Mouse (Mus musculus) heart, embryonic 10.5 days (tissue): ENCODE results near the gene Rtkn. TPM values are rescaled to one million over a fixed set of nuclear protein-coding genes. Genes with fewer than 3 reads are reported as not detected.

Experiments used
- DNase-seq: peaks from one replicate; pipeline ENCODE4 v3.0.0-alpha.2; 2017; ENCODE audit warnings: low spot score
- H3K27ac ChIP-seq: fragments of 300-500 bp; sonication (generic); 2 replicates; pipeline ENCODE4 v1.5.1; 2016; ENCODE audit warnings: mild to moderate bottlenecking
- H3K27me3 ChIP-seq: fragments of 300-500 bp; sonication (generic); 2 replicates; pipeline ENCODE4 v1.6.1; 2016; ENCODE audit warnings: mild to moderate bottlenecking; ENCODE audit not compliant: poor library complexity, insufficient read depth, severe bottlenecking
- H3K36me3 ChIP-seq: fragments of 300-500 bp; sonication (generic); 2 replicates; pipeline ENCODE4 v1.6.1; 2016; ENCODE audit warnings: mild to moderate bottlenecking, moderate library complexity
- H3K4me1 ChIP-seq: fragments of 300-500 bp; sonication (generic); 2 replicates; pipeline ENCODE4 v1.6.1; 2016; ENCODE audit warnings: mild to moderate bottlenecking
- H3K4me3 ChIP-seq: fragments of 300-500 bp; sonication (generic); 2 replicates; pipeline ENCODE4 v1.5.1; 2016; ENCODE audit warnings: mild to moderate bottlenecking, moderate library complexity
- H3K9me3 ChIP-seq: fragments of 300-500 bp; sonication (generic); 2 replicates; pipeline ENCODE4 v1.6.1; 2016; ENCODE audit warnings: mild to moderate bottlenecking, moderate library complexity
- WGBS: fragments of 180-500 bp; shearing (Covaris S2); methylation state at CpG from one replicate; pipeline ENCODE4 v1.1.7; 2016; 5-methylcytosine and 5-hydroxymethylcytosine counted together
- polyA plus RNA-seq: library from polyadenylated mRNA; unstranded; fragments of >200 nt; fragmentation: Nextera tagmentation; extraction: Ambion mirVana; gene quantifications from 2 replicates; pipeline ENCODE4 v1.2.1, GENCODE M21; 2016

The Rtkn gene
- polyA plus RNA-seq, 1 experiment from 2014 or later = 24.4 TPM

DNA sequence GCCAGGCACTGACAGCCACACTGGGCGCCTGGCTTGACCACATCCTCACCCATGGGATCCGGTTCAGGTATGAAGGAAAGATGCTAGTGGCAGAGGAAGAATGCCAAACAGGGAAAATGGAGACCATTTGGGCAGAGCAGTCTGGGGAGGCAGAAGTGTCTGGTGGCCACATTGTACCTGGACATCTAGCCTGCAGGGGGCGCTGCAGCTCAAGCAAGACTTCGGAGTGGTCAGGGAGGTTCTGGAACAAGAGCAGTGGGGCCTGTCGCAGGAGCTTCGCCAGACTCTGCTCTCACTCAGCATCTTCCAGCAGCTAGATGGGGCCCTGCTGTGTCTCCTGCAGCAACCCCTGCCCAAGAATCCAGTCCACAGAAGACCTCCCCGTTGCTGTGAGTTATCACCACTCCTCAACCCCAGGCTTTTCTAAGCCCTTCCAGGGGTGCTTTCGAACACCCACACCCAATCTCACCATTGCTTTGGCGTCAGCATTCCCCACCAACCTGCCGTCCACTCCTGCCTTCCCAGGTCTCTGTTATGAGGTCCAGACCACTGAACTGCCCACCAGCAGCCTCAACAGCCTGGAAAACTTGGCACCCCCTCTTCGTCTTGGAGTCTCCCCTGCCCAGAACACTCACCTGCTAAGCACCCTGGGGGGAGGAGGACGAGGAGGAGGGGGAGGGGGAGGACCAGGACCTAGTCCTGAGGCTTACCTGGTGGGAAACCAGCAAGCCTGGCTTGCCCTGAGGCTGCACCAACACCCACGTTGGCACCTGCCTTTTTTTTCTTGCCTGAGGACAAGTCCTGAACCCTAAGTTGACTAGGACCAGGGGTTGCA is 27.5 kb upstream of the Rtkn start:
- peak overlapping the region; percentile 97 for H3K4me3 ChIP-seq
- DNase-seq = peak; percentile 93
- no peaks in the 10 kb centered on the region for H3K9me3 ChIP-seq
- H3K36me3 ChIP-seq = peaks cover 20% of the 10 kb centered on the region
- 32% methylated on average over 13 of the region's 13 CpGs for WGBS
- H3K27ac ChIP-seq = peak overlapping the region; percentile 98
- H3K27me3 ChIP-seq = peaks cover 9% of the 10 kb centered on the region; the same call in 1 of the 2 replicates
- H3K4me1 ChIP-seq = peaks cover 29% of the 10 kb centered on the region

- peak within 1 kb of the TSS; percentile 97 for H3K4me3 ChIP-seq
- peaks cover 21% of the 10 kb centered on the region for H3K4me1 ChIP-seq
- no peaks in the 10 kb centered on the region for H3K27me3 ChIP-seq
- H3K36me3 ChIP-seq = peaks cover 20% of the 10 kb centered on the region
- WGBS = under 1% methylated on average over 76 of the region's 76 CpGs
- H3K27ac ChIP-seq = peak within 1 kb of the TSS; percentile 98
- DNase-seq = peak; percentile 93
- H3K9me3 ChIP-seq = no peaks in the 10 kb centered on the region
Observed at GRCm38 (mm10) chr6:83108762-83109668, 26.2 kb upstream of the Rtkn start, which contains the start of gene Mrpl53. Mrpl53 (plus strand) TSS chr6:83109040.

DNA sequence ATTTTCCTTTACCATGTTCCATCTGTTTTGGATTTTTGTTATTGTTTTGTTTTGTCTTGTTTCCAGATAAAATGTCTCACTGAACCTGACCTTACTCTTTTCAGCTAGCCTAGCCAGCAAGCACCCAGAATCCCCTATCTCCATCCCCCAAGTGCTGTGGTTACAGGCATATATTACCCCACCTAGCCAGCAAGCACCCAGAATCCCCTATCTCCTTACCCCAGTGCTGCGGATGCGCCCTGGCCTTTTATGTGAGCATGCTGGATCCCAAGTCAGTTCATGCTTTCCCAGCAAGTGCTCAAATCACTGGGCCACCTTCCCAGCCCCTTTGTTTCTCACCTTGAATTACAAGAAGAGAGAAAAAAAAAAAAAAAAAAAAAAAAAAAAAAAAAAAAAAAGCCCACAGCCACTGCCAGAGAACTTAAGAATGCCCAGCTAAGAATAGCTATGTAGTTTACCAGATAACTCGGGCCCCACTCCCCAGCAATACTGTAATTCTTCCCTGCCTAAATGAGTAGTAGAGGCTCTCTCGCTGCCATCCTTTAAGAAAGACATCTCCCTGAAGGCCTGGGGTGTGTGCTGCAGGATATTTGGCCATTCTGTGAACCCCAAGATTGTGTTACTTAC is 23.6 kb upstream of the Rtkn start:
- H3K27ac ChIP-seq = no peak overlapping the region
- H3K27me3 ChIP-seq = no peaks in the 10 kb centered on the region
- no peaks in the 10 kb centered on the region for H3K9me3 ChIP-seq
- WGBS = 80% methylated on average over 4 of the region's 4 CpGs
- H3K4me1 ChIP-seq = peaks cover 35% of the 10 kb centered on the region
- no peak overlapping the region for H3K4me3 ChIP-seq
- DNase-seq = no peak
- peaks cover 17% of the 10 kb centered on the region for H3K36me3 ChIP-seq

DNA sequence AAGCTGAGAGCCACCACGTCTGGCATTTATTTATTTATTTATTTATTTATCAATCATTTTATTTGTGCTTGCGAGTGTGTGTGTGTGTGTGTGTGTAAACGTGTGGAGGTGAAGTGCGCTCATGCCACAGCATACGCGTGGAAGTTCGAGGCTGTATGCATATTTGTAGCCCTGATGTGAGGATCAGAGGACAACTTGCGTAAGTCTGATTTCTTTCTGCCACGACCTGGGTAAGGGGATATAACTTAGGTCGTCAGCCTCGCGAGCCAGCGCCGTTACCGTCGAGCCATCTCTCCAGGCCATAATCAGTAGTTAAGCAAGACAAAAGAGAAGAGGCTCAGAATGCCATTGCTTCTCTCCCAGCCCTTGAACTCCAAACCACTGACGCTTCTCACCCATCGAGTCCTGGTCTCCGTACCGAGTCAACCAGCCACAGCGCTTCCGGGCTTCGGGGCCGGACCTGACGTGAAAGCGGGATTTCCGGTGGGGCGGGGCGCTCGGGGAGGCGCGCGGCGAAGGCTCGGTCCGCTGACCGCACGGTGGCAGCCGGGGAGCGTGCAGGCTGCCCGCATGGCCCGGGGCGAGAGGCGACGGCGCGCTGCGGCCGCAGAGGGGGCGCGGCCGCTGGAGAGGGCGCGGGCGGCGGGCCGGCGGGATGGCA is 20.1 kb upstream of the Rtkn start, which contains the start of gene Mogs:
Gene Mogs, plus strand, starts transcription at position 486 of the 661 bp plus-strand sequence.
- peaks cover 38% of the 10 kb centered on the region for H3K36me3 ChIP-seq
- peaks cover 38% of the 10 kb centered on the region for H3K4me1 ChIP-seq
- no peaks in the 10 kb centered on the region for H3K9me3 ChIP-seq

GRCm38 (mm10) chr6:83115682-83116372 is 19.4 kb upstream of the Rtkn start:
- peaks cover 44% of the 10 kb centered on the region for H3K4me1 ChIP-seq

More for the DNA sequence above, 20.1 kb upstream of the Rtkn start, which contains the start of gene Mogs:
- Histone ChIP-seq H3K27ac (peak within 1 kb of the TSS; percentile 89), H3K27me3 (no peaks in the 10 kb centered on the region), H3K4me3 (peak within 1 kb of the TSS; percentile 92)
- DNase-seq = peak; percentile 97
- WGBS = 1% methylated on average over 57 of the region's 58 CpGs

GRCm38 (mm10) chr6:83116373-83117164 is 18.7 kb upstream of the Rtkn start:
- WGBS = 76% methylated on average over 11 of the region's 11 CpGs
- H3K9me3 ChIP-seq = no peaks in the 10 kb centered on the region

More at GRCm38 (mm10) chr6:83115682-83116372, 19.4 kb upstream of the Rtkn start:
- Histone ChIP-seq H3K4me3 (peak overlapping the region; percentile 92), H3K9me3 (no peaks in the 10 kb centered on the region), H3K36me3 (peaks cover 32% of the 10 kb centered on the region), H3K27me3 (no peaks in the 10 kb centered on the region), H3K27ac (peak overlapping the region; percentile 89)
- WGBS = 3% methylated on average over 46 of the region's 48 CpGs
- no peak for DNase-seq

GRCm38 (mm10) chr6:83117165-83117438 is 18.2 kb upstream of the Rtkn start:
- WGBS = 81% methylated on average over 4 of the region's 4 CpGs
- peaks cover 30% of the 10 kb centered on the region for H3K36me3 ChIP-seq
- H3K4me3 ChIP-seq = 0 out of 2 replicates have a peak overlapping the region, but pooled peaks have one; percentile 92
- no peak for DNase-seq
- peaks cover 45% of the 10 kb centered on the region for H3K4me1 ChIP-seq
- H3K27me3 ChIP-seq = no peaks in the 10 kb centered on the region
- H3K9me3 ChIP-seq = no peaks in the 10 kb centered on the region
- no peak overlapping the region for H3K27ac ChIP-seq

More at GRCm38 (mm10) chr6:83116373-83117164, 18.7 kb upstream of the Rtkn start:
- peaks cover 43% of the 10 kb centered on the region for H3K4me1 ChIP-seq
- no peak for DNase-seq
- peaks cover 30% of the 10 kb centered on the region for H3K36me3 ChIP-seq
- H3K27me3 ChIP-seq = no peaks in the 10 kb centered on the region
- peak overlapping the region; percentile 92 for H3K4me3 ChIP-seq
- H3K27ac ChIP-seq = peak overlapping the region; percentile 89

DNA sequence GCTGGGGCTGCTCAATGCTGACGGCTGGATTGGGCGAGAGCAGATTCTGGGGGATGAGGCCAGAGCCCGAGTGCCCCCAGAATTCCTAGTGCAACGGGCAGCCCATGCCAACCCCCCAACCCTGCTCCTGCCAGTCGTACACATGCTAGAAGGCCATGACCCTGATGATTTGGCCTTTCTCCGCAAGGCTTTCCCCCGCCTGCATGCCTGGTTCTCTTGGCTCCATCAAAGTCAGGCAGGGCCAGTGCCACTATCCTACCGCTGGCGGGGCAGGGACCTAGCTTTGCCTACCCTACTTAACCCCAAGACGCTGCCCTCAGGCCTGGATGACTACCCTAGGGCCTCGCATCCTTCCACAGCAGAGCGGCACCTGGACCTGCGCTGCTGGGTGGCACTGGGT is 17.6 kb upstream of the Rtkn start:
- no peak overlapping the region for H3K4me3 ChIP-seq
- no peak for DNase-seq
- 92% methylated on average over 13 of the region's 13 CpGs for WGBS
- H3K4me1 ChIP-seq = peaks cover 50% of the 10 kb centered on the region
- H3K9me3 ChIP-seq = no peaks in the 10 kb centered on the region
- H3K36me3 ChIP-seq = peaks cover 30% of the 10 kb centered on the region
- H3K27ac ChIP-seq = no peak overlapping the region
- H3K27me3 ChIP-seq = no peaks in the 10 kb centered on the region

- Histone ChIP-seq H3K4me3 (no peak overlapping the region), H3K4me1 (peaks cover 56% of the 10 kb centered on the region), H3K9me3 (no peaks in the 10 kb centered on the region), H3K27ac (no peak overlapping the region), H3K27me3 (no peaks in the 10 kb centered on the region), H3K36me3 (peaks cover 30% of the 10 kb centered on the region)
- 88% methylated on average over 11 of the region's 11 CpGs for WGBS
- DNase-seq = no peak
Observed at GRCm38 (mm10) chr6:83118369-83118768, 16.9 kb upstream of the Rtkn start.

DNA sequence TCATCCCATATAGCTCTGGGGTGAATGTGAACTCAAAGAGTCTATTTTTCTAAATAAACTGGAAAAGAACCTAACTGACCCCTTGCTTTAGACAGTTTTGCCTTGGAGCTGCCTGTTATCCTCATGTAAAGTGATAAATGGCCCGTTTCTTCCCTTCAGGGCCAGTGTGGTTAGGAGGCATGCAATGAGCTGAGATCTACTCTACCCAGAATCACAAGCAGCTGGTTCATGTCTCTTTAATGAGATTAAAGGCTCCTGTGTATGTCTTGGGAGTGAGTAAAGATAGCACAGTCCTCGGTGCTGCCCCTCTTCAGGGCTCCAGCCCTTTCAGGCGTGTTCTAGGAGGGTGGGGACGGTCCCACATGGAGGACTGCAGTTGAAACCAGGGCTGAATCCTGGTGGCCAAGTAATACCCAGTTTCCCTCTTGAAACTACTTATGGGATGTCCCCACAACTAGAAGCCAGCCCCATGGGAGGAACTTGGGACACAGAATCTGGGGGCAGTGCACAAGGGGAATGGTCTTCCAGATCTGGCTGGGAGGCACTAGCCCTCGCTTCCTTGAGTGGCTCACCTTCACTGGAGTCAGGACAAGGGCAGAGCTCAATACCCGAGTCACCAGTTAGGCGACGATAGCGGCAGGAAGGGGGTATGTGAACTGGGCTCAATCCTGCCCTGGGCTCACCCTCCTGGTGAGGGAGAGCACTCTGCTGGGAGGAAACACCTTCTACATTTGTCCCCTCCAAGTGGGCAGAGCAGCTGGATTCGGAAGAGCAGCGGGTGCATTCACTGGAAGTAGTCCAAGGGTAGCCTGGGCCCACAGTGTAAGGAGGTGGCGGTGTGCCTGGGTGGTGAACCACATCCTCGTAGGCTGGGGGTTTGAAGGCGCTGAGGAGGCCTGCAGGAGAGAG is 16.2 kb upstream of the Rtkn start:
- Histone ChIP-seq H3K9me3 (no peaks in the 10 kb centered on the region), H3K27me3 (no peaks in the 10 kb centered on the region), H3K4me3 (no peak overlapping the region), H3K4me1 (peaks cover 62% of the 10 kb centered on the region), H3K27ac (peak overlapping the region; percentile 98; the same call in 1 of the 2 replicates), H3K36me3 (peaks cover 30% of the 10 kb centered on the region)
- DNase-seq = no peak
- WGBS = 84% methylated on average over 14 of the region's 14 CpGs
